Comparison of ENCODE assay signal across 26 mouse cellular contexts in genomic region chr17:27176754-27177153, GRCm38 (mm10). TPM values are rescaled to one million over a fixed set of nuclear protein-coding genes. Genes with fewer than 3 reads are reported as not detected.
"Had no signal": no experiment of that assay in that cellular context is flagged by ENCODE, and none has a peak within 500 bp of the region (broad histone marks: within the 10 kb centered on the region; RNA-seq: fewer than 3 reads in every experiment).

No protein-coding gene starts in this region.

- H3K4me3 ChIP-seq: gastrocnemius, adult 2 months; heart, embryonic 10.5 days; heart, embryonic 12.5 days; hindbrain, embryonic 12.5 days; intestine, embryonic 15.5 days; limb, embryonic 12.5 days; limb, embryonic 15.5 days; liver, embryonic 12.5 days had no signal

- H3K27me3 ChIP-seq: heart, embryonic 12.5 days; hindbrain, embryonic 12.5 days; intestine, embryonic 15.5 days; limb, embryonic 12.5 days; limb, embryonic 15.5 days had no signal

- H3K36me3 ChIP-seq: heart, embryonic 10.5 days; heart, embryonic 12.5 days; hindbrain, embryonic 12.5 days; intestine, embryonic 15.5 days; limb, embryonic 12.5 days; limb, embryonic 15.5 days; liver, embryonic 12.5 days had no signal

- H3K9ac ChIP-seq: heart, embryonic 12.5 days; hindbrain, embryonic 12.5 days; hindbrain, embryonic 14.5 days; intestine, embryonic 15.5 days; limb, embryonic 15.5 days; liver, embryonic 12.5 days; liver, embryonic 14.5 days had no signal

- H3K4me2 ChIP-seq: heart, embryonic 12.5 days; hindbrain, embryonic 12.5 days; hindbrain, embryonic 14.5 days; intestine, embryonic 15.5 days; limb, embryonic 12.5 days; limb, embryonic 15.5 days; liver, embryonic 12.5 days had no signal

- DNase-seq: gastrocnemius, adult 2 months; gastrocnemius, postnatal 10 days; gastrocnemius, postnatal 25 days; heart, adult 18-20 months; heart, postnatal 10 days; heart, postnatal 4 days; kidney, adult 18-20 months; kidney, adult 8-10 months; kidney, postnatal 10 days; kidney, postnatal 25 days; kidney, postnatal 4 days; layer of hippocampus, adult 9-11 months; layer of hippocampus, postnatal 36 days; left cerebral cortex, postnatal 4 days had no signal

- H3K27ac ChIP-seq: gastrocnemius, adult 2 months; heart, embryonic 10.5 days; hindbrain, embryonic 14.5 days; intestine, embryonic 15.5 days; limb, embryonic 12.5 days; limb, embryonic 15.5 days; liver, embryonic 12.5 days; liver, embryonic 14.5 days had no signal

- ATAC-seq: inflammation-experienced regulatory T-cells, adult 6 months; intestine, embryonic 15.5 days; intestine, postnatal 0 days; liver, embryonic 12.5 days had no signal

- H3K9me3 ChIP-seq: heart, embryonic 10.5 days; hindbrain, embryonic 12.5 days; intestine, embryonic 15.5 days; limb, embryonic 12.5 days; limb, embryonic 15.5 days had no signal

RNA-seq across cellular contexts. Expression of gene Ip6k3, which starts 9.2 kb away (rescaled TPM):
- polyA plus RNA-seq: inflammation-experienced regulatory T-cells, adult 6 months; intestine, postnatal 0 days; liver, adult 2 months had no signal
